Mouse (Mus musculus) fibroblast of lung, adult 2 months (primary cell): ENCODE measurements around the gene A230072I06Rik.

ENCODE experiments used
- DNase-seq: peaks from one replicate; pipeline ENCODE4 v3.0.0-alpha.2; 2011; ENCODE audit warnings: low read depth

Gene A230072I06Rik

DNA sequence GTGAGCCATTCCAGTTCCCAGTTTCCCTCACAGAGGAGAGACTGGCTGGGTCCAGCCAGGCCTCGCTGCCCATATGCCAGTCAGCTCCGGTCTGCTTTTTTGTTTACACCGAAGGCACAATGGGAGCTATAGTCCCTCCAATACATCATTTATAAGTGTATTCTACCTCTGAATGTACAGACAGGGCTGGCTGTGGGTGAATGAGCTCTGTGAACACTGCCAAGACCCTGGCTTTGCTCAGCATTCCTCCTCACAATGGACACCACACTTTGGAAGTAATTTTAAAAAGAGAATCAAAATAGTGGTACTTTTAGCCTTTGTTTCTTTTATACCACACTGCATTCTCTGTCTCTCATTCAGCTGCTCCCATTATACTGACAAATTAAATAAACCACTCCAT, 44.6 kb downstream of the A230072I06Rik start:
- DNase-seq, result no peak

DNA sequence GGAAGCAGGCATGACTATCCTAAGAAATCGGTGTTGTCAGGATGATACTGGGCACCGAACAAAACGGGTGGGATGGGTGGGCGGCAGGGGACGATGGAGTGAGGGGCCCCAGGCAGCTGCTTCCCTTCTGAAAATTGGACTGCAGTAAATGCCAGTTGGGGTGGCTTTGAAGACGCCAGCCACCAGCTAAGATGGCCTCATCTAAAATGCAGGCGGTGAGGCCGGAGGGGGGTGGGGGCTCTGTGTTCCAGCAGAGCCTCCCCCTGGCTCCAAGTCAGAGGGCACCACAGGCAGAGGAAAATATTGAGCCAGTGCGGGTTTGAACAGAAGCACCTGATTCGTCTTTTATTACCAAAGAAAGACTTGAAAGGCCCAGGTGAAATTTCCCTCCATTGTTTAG, 45.9 kb downstream of the A230072I06Rik start:
- DNase-seq, result no peak

DNA sequence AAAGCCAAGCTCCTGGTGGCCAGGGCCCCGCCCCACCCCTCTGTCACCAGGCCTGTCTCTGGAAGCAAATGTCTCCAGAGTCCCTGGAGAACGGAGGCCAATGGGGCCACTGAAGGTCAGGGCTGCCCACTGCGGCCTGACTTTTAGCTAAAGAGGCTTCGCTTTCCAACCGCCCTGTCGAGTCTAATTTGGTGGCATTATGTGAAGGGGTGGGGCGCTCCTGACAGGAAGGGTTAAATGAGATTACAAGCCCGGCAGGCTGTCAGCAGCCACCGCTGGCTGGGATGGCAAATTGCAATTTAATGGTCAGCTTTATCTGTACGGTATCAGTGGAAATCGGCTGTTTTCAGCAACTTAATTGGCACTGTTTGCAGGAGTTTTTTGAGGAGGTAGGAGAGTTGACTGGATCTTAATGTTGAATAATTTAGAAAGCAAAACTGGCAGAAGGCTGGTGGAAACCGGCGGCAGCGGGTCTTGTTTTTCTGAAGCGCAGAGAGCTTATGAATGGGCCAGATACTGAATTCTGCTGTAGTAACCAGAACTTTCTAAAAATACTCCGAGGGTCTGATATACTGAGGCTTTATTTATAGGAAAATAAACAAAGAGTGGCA, 46.5 kb downstream of the A230072I06Rik start:
- no peak for DNase-seq

DNA sequence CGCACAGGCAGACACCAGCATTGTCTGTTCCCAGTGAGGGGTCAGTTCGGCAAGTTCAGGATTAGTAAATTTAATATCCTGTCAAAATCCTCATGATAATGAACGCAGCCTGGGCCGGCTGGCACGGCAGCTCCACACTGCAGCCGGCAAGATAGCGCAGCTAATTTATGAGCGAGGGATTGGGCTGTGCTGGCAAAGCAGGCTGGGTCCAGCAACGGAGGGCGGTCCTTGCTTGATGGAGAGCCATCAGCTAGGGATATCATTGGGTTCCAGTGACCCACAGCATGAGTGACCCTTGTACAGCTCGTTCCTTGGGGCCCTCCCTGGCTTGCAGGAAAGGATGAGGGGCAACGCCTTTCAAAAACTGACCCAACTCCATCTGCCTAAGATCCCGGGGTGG, 48.6 kb downstream of the A230072I06Rik start:
- no peak for DNase-seq

DNA sequence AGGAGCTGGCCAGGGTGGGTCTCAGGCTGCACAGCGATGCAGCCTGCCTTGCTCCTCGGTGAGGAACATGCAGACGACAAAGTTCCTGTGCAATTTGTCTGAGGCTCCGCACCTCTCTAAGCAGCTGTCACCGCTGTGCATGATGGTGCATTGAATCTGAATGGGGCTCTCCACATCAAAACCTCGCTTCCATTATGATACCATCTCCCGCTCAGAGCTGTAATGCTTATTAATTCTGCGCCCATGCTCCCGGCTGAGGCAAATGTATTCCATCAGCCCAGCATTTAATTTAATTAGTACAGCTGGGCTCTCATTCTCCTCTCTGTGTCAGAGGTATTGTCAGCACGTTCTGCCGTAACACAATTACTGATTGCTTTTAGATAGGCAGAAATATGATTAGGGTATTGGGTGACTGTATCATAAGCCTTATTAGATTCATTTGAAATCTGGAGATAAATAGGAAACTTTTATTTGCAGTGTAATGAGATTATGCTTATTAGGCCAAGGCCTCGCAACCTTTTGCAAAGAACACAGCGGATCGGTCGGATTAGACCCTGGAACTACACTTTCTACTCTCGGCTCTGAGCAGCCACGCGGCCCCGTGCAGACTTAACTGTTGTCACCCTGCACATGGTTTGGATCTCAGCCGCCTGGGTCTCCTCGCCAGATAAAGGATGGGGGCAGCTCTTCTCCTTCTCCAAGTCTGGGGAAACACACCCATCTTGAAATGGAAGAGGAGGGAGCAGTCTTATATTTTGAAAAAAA, 49.3 kb downstream of the A230072I06Rik start:
- DNase-seq, result no peak

DNA sequence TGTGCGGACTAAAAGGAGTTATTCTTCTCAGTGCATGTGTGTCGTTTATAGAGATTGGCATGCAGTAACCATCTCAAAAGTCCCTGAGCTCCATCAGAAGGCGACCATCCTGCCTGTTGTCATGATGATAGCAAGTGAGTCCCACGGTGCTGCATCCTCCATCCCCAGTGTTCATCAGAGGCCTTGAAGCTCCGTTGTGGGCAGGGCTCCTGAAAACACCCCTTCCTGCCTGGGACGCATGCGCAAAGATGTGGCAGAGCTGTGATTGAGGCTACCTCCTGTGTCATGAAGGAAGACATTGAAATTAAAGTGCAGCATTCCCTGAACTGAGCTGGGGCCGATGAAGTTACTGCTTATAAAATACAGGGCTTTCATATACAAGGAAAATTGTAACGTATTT, 49.9 kb downstream of the A230072I06Rik start:
- no peak for DNase-seq

DNA sequence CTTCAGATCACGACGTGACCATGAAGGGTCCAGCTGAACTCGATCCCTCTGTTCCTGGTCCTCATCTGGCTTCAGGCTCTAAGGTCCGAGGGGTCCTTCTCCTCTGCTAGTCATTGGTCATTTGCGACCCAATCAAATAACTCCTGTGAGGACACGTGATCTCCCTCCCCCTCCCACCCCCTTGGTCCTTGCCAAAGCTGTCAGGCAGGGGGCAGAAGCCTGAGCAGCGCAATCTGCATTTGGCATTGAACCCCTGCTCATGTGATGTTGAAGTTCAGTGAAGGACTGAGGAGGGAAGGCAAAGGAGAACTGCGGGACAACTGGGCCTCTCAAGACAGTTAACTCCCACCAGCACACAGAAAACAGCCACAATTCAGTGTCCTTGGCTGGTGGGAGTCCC, 51.4 kb downstream of the A230072I06Rik start:
- DNase-seq, result no peak
